ENCODE assay signal across 20 mouse cellular contexts in the genomic region with DNA sequence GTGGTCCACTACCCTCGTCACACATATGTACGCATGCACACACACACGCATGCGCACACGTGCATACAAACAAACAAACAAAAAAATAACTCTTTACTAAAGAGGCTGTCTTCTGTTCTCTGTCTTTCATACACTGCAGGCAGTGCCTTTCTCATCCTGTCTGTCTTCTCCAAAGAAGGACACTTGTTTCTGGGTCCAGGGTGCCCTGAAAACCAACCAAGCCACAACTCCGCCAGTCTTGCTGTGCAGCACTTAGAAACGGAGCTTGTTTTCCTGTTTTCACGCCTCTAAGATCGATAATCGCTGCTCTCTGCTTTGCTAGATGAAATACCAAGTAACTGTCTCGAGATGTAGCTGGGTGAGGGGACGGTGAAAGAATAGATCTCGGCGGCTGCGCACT.
DNase-seq lines count a peak whose midpoint lies in the region; ATAC-seq lines count a peak whose summit lies in the region.
"Had no signal": no experiment of that assay in that cellular context is flagged by ENCODE, and none has a peak within 500 bp of the region (broad histone marks: within the 10 kb centered on the region; RNA-seq: fewer than 3 reads in every experiment).

No protein-coding gene starts in this region.

- no peak overlapping the region for H3K4me2 ChIP-seq in hindbrain, embryonic 13.5 days
- no peak overlapping the region for H3K4me2 ChIP-seq in midbrain, embryonic 11.5 days
- no peak overlapping the region for H3K4me2 ChIP-seq in midbrain, embryonic 16.5 days (ENCODE audit: low read length)
- 0 out of 2 replicates have a peak overlapping the region, but pooled peaks have one; percentile 7 for H3K4me2 ChIP-seq in embryonic facial prominence, embryonic 14.5 days (ENCODE audit: low read depth, low read length)
- H3K4me2 ChIP-seq: embryonic facial prominence, embryonic 12.5 days; heart, embryonic 12.5 days had no signal

- DNase-seq in hindbrain, embryonic 10.5 days (ENCODE audit: low spot score) = no peak
- DNase-seq in midbrain, embryonic 11.5 days (ENCODE audit: low spot score, missing footprints) = peak; percentile 56
- no peak for DNase-seq in embryonic facial prominence, embryonic 14.5 days (ENCODE audit: low spot score)
- DNase-seq in cerebellum, adult 18-20 months = no peak
- no peak for DNase-seq in kidney, adult 9 months
- DNase-seq: adrenal gland, adult 2 months; adrenal gland, postnatal 25 days; cerebellum, adult 2 months; cerebellum, postnatal 10 days; embryo, embryonic 11 days; gastrocnemius, adult 2 months; gastrocnemius, postnatal 25 days; heart, adult 18-20 months; kidney, adult 11 months had no signal

- H3K4me1 ChIP-seq in hindbrain, embryonic 10.5 days (replicated peaks) = peaks cover 36% of the 10 kb centered on the region
- peaks cover 45% of the 10 kb centered on the region for H3K4me1 ChIP-seq in hindbrain, embryonic 13.5 days (replicated peaks)
- H3K4me1 ChIP-seq in midbrain, embryonic 11.5 days (ENCODE audit: control insufficient read depth, insufficient read depth, low read length) = peaks cover 10% of the 10 kb centered on the region
- peaks cover 15% of the 10 kb centered on the region for H3K4me1 ChIP-seq in midbrain, embryonic 16.5 days (ENCODE audit: control insufficient read depth, insufficient read depth, low read length)
- H3K4me1 ChIP-seq in embryonic facial prominence, embryonic 14.5 days (ENCODE audit: control insufficient read depth, insufficient read depth, low read length) = peaks cover 21% of the 10 kb centered on the region; the same call in 1 of the 2 replicates

- H3K9me3 ChIP-seq in hindbrain, embryonic 10.5 days = no peaks in the 10 kb centered on the region
- H3K9me3 ChIP-seq in hindbrain, embryonic 13.5 days = no peaks in the 10 kb centered on the region
- no peaks in the 10 kb centered on the region for H3K9me3 ChIP-seq in midbrain, embryonic 11.5 days (ENCODE audit: control insufficient read depth, low read length)
- no peaks in the 10 kb centered on the region for H3K9me3 ChIP-seq in midbrain, embryonic 16.5 days (replicated peaks; ENCODE audit: control insufficient read depth, low read length, poor library complexity, severe bottlenecking)
- no peaks in the 10 kb centered on the region for H3K9me3 ChIP-seq in embryonic facial prominence, embryonic 14.5 days (ENCODE audit: control insufficient read depth, low read length)
- H3K9me3 ChIP-seq: embryonic facial prominence, embryonic 12.5 days; heart, embryonic 12.5 days had no signal

- H3K27ac ChIP-seq in hindbrain, embryonic 10.5 days = peak overlapping the region; percentile 40; the same call in 1 of the 2 replicates
- no peak overlapping the region for H3K27ac ChIP-seq in hindbrain, embryonic 13.5 days
- H3K27ac ChIP-seq in midbrain, embryonic 11.5 days (ENCODE audit: low read depth, low read length) = no peak overlapping the region
- H3K27ac ChIP-seq in midbrain, embryonic 16.5 days (ENCODE audit: low read length) = no peak overlapping the region
- H3K27ac ChIP-seq in embryonic facial prominence, embryonic 14.5 days (replicated peaks; ENCODE audit: low read depth, low read length) = no peak overlapping the region
- H3K27ac ChIP-seq: gastrocnemius, adult 2 months; hindbrain, postnatal 0 days had no signal

- H3K4me3 ChIP-seq in hindbrain, embryonic 10.5 days = no peak overlapping the region
- no peak overlapping the region for H3K4me3 ChIP-seq in hindbrain, embryonic 13.5 days
- H3K4me3 ChIP-seq in midbrain, embryonic 11.5 days (ENCODE audit: low read depth, low read length) = no peak overlapping the region
- no peak overlapping the region for H3K4me3 ChIP-seq in midbrain, embryonic 16.5 days (ENCODE audit: low read depth, low read length)
- no peak overlapping the region for H3K4me3 ChIP-seq in embryonic facial prominence, embryonic 14.5 days (ENCODE audit: low read depth, low read length)
- H3K4me3 ChIP-seq: embryonic facial prominence, embryonic 12.5 days; gastrocnemius, adult 2 months; heart, embryonic 12.5 days had no signal

- ATAC-seq in hindbrain, embryonic 13.5 days (ENCODE audit: low FRiP score) = no peak
- no peak for ATAC-seq in midbrain, embryonic 11.5 days (ENCODE audit: low FRiP score)
- ATAC-seq in midbrain, embryonic 16.5 days = no peak
- no peak for ATAC-seq in embryonic facial prominence, embryonic 14.5 days (ENCODE audit: low read depth)
- ATAC-seq: forebrain, embryonic 14.5 days; hindbrain, postnatal 0 days had no signal

- H3K36me3 ChIP-seq in hindbrain, embryonic 10.5 days = no peaks in the 10 kb centered on the region
- no peaks in the 10 kb centered on the region for H3K36me3 ChIP-seq in hindbrain, embryonic 13.5 days
- H3K36me3 ChIP-seq in midbrain, embryonic 11.5 days (ENCODE audit: control insufficient read depth, insufficient read depth, low read length) = no peaks in the 10 kb centered on the region
- no peaks in the 10 kb centered on the region for H3K36me3 ChIP-seq in midbrain, embryonic 16.5 days (ENCODE audit: control insufficient read depth, insufficient read depth, low read length)
- H3K36me3 ChIP-seq in embryonic facial prominence, embryonic 14.5 days (ENCODE audit: control insufficient read depth, insufficient read depth, low read length) = no peaks in the 10 kb centered on the region
- H3K36me3 ChIP-seq: embryonic facial prominence, embryonic 12.5 days; heart, embryonic 12.5 days had no signal

- no peaks in the 10 kb centered on the region for H3K27me3 ChIP-seq in hindbrain, embryonic 10.5 days (ENCODE audit: insufficient read depth, poor library complexity, severe bottlenecking)
- H3K27me3 ChIP-seq in hindbrain, embryonic 13.5 days = no peaks in the 10 kb centered on the region
- H3K27me3 ChIP-seq in midbrain, embryonic 11.5 days (ENCODE audit: control insufficient read depth, insufficient read depth, low read length) = no peaks in the 10 kb centered on the region
- no peaks in the 10 kb centered on the region for H3K27me3 ChIP-seq in midbrain, embryonic 16.5 days (ENCODE audit: control insufficient read depth, insufficient read depth, low read depth, low read length)
- H3K27me3 ChIP-seq in embryonic facial prominence, embryonic 14.5 days (replicated peaks; ENCODE audit: control insufficient read depth, insufficient read depth, low read length) = no peaks in the 10 kb centered on the region
- H3K27me3 ChIP-seq: embryonic facial prominence, embryonic 12.5 days; heart, embryonic 12.5 days had no signal

- WGBS in hindbrain, embryonic 10.5 days = 91% methylated on average over 15 of the region's 15 CpGs
- 82% methylated on average over 15 of the region's 15 CpGs for WGBS in hindbrain, embryonic 13.5 days
- WGBS in midbrain, embryonic 11.5 days = 90% methylated on average over 15 of the region's 15 CpGs
- 84% methylated on average over 15 of the region's 15 CpGs for WGBS in midbrain, embryonic 16.5 days
- 68% methylated on average over 15 of the region's 15 CpGs for WGBS in embryonic facial prominence, embryonic 14.5 days

- no peak overlapping the region for H3K9ac ChIP-seq in hindbrain, embryonic 13.5 days
- no peak overlapping the region for H3K9ac ChIP-seq in midbrain, embryonic 11.5 days (ENCODE audit: low read length)
- H3K9ac ChIP-seq in midbrain, embryonic 16.5 days (ENCODE audit: low read depth, low read length) = no peak overlapping the region
- no peak overlapping the region for H3K9ac ChIP-seq in embryonic facial prominence, embryonic 14.5 days (ENCODE audit: low read depth, low read length)
- H3K9ac ChIP-seq: heart, embryonic 12.5 days had no signal
